Mouse (Mus musculus): ENCODE data around the gene Dock10.

Gene Dock10

DNA sequence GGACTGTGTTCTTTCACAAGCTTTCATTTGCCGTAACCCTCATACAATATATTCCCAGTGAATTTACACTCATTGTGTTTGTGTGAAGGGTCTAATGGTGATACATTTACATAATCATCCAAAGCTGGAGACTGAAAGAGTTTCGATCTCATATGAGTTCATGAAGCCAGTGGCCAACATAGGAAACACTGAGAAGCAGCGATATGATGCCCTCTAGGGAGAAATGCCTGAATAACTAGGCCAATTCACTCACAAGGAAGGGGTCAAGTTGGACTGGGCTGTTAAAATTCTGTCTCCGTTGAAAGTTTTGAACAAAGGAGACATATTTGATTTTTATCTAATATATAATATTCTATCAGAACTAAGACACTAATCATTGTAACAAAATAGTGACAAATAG lies 30.9 kb downstream of the Dock10 start:
- no peak for DNase-seq

DNA sequence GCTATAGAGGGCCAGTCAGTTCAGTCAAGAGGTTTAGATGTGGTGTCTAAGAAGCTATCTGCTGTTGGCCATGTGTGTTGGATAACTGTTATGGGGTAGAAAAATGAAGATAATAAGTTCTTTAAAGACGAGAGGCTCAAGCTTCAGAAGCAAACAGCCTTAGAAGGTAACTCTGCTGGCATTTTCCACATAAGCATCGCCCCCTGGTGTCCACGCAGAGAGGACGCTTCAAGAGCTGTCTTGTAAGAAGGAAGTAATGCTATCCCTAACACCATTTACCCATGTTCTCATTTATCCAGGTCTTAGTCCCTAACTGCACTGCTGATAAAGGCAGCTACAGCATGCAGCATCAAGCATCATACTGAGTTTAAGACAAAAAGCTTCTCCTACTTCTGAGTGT lies 35.7 kb downstream of the Dock10 start:
- DNase-seq: peak; percentile 90

DNA sequence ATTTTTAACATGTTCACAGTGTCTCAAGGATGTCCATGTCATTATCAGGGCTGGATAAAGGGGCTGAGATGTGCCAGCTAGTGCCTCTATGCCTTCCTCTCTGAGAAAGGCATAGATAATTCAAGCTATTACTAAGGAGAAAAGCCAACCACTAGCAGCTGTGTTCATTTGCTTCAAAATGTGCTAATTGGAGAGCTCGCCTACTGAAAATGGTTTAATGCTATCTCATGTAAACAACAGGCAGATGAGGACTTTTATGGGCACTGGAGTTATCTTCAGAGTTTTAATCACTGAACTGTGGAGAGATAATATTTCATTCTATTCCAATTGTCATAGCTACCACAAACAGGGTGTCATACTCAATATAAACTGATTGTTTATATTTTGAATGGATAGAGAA lies 36.3 kb downstream of the Dock10 start:
- no peak for DNase-seq

DNA sequence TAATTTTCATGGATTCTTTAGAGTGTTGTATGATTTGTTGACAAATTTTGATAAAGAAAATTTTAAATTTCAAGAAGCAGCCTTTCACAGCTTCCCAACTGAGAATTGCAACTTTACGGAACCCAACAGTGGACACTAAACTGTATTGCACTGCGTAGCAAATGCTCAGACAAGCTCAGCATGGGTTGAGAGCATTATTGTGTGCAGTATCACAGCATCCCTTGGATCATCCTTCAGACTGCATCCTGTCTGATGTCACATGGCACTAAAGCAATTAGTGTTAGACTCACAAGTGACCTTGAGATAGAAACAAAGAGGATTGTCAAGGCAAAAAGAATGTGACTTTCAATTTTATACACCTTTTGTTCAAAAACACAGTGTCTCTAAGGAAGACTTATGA lies 37.1 kb downstream of the Dock10 start:
- DNase-seq: peak; percentile 51

DNA sequence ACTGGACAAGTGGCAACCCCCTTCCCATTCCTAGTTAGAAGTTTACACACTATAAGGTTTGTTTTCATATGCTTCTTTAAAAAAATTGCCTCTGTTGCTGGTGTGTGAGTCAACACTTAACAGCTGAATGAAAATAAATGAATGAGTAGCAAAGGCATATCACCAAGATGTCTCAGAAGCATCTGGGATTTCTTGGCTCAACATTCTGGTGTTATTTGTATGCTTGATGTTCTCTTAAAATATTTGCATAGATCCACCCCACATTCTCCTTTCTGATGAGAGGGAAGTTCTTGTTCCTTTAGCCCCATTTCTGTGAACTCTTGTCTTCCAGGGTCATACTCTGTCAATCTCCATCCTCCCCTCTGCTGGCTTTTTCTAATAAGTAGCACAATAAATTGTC lies 38.2 kb downstream of the Dock10 start:
- peak; percentile 21 for DNase-seq

DNA sequence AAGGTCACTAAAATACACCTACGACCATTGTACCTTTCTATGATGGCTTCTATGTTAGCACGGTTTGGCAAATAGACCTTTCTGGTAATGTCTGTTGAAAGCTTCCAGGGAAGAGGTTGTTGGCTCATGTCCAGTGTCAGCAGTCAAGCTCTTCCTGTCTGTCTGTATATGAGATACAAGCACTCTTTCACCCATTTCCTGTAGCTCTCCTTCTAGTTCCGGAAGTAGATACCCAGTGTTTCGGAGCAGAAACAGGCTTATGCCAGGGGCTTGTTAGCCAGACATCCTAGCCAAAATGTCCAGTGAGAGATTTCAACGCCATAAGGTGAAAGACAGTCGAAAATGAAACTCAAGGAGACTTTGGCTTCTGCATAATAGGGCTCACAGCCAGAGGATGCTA lies 38.9 kb downstream of the Dock10 start:
- peak; percentile 85 for DNase-seq

DNA sequence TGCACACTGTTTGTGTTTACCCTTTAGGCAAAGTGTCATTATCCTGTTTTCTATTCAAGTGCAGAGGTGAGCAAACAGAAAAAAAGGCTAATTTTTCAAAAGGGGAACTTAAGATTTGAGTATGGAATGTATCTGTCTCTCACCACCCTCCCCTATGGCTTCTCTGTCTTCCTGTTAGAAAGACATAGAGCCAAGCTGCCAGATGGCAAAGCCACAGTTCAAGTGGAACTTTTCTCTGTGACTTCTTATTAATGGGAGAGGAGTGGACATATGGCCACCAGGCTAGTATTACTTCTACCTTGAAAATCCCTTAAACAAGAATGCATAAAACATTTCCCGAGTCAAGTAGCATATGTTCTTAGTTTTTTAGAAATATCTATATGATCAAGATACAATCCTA lies 39.7 kb downstream of the Dock10 start:
- DNase-seq: peak; percentile 63

DNA sequence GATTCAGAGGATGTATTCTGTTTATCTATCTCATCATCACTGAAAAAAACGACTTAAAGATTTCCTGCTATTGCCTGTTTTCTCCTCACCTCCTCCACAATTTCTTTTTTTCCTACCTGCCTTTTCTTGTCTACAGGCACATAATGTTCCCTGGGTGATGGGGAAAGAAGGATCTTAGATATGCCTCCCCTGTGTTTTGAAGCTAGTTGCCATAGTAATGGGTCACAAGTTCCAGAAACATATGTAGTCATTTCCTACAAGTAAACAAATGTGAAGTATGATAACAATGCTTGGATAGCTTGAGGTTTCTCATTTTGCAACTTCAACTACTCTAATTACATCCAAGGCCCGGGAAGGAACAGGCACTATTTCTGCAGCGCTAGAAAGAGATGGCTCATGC lies 42.4 kb downstream of the Dock10 start:
- peak; percentile 44 for DNase-seq

DNA sequence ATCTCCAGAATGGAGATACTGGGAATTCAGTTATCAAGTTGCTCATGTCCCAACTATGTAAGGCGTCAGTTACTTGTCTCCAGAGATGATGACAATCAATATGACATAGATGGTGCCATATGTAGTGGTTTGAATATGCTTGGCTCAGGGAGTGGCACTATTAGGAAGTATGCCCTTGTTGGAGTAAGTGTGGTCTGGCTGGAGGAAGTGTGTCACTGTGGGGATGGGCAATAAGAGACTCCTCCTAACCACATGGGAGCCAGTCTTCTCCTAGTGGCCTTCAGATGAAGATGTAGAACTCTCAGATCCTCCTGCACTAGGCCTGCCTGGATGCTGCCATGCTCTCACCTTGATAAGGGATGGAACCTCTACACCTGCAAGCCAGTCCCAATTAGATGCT lies 44.4 kb downstream of the Dock10 start:
- DNase-seq: peak; percentile 52

DNA sequence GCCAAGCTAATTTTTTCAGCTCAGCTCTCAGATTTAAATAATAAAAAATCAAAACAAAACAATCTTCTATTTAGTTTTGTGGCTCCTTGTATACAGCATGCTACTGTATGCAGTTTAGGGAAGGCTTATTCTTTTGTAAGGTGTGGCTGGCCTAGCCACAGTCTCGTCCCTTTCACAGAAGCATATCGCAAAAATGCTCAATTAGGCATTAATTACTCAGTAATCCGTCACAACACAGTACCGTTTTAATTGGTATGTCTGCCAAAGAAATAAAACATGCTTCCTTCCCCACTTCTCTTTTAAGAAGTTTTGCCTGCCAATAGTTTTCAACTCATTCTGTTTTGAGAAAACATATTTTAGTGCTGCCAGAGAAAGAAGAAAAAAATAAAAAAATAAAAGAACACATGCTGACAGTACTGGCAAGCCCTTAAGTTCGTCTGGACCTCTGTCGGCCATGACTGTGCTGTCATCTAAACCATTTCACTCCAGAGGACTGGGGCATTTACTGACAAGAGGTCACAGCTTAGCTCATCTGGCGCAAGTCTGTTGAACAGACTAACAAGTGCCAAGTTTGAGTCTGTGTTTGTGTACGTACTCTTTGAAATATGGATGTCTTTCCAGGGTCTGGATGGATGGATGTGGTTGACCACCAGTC lies 47.6 kb downstream of the Dock10 start:
- peak; percentile 88 for DNase-seq

DNA sequence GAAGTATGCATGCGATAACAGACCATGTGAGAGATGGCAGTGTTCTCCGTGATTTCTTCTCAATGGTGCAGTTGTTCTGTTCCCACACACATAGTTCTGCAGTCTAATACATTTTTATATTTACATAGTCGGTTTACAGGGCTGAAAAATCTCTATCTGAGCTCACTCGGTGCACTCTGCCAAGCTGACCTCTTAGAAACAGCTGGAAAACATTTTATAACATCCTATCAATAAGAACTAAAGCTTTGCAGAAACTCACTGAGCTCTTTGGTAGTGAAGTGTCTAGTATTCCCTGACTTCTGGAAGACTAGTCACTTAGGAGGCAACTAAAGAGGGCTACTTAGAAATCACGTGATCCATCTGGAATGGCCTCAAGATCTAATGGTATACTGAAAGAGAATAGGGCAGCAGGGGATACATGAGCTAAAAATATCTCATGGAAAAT lies 48.2 kb downstream of the Dock10 start:
- peak; percentile 83 for DNase-seq

DNA sequence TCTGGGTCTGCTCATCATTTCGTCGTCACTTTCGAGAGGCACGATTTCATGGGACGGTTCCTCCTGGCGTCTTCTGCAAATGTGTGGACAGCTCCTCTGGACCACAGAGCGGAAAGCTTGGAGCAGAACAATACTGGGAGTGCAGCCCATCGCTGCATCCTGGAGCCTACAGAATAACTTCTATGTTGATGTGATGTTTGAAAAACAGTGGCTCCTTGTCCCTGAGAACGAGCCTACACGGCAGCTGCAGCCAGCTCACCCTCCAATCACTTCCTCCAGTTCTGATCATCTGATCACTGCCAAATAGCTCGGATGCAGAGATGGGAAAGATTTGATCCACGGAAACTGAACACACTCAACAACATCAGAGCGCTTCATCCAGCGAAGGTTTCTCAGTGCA lies 49.0 kb downstream of the Dock10 start:
- DNase-seq: peak; percentile 95

DNA sequence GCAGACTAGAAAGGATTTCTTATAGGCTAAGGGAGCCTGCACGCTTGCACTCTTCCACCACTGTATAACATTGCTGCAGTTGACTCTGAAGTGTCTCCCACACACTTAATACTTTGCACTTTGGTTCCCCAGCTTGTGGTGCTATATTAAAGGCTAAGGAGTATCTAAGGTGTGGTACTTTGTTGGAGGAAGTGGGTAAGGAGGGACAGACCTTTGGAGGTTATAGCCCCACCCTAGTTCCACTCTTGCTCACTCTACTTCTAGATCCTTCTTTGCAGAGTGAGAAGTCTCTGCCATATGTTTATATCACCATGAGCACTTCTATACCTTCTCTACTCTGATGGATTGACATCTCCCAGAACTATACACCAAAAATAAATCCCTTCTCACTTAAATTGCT lies 55.0 kb downstream of the Dock10 start:
- DNase-seq: no peak

DNA sequence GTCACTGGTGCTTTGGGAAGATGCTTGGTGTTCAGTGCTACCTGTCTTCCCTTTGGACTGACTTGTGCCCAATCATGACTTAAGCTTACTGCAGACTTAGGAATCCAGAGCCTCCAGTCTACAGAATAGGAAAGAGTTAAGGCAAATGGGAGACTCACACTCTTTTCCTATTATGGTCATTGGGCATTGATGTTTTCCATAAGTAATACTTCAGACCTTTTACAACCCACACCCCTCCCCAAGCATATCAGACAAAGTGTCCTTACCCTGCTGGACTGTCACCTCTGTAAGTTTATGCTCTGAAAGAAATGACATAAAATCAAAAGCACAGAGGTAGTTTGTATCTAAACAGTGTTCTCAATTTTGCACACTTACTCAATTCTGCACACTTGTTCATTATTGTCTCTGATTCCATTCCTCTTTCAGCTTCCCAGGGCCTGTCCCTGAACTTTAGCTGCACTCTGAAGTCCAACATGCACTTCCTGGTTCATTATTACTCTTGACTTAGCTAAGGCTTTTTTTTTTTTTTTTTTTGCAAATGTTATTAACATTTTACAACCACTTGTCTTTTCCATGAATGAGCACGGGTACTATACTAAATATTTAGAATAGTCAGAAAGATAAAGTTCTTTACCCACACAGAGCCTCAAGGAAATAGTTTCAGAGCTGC lies 82.2 kb downstream of the Dock10 start:
- no peak for DNase-seq

DNA sequence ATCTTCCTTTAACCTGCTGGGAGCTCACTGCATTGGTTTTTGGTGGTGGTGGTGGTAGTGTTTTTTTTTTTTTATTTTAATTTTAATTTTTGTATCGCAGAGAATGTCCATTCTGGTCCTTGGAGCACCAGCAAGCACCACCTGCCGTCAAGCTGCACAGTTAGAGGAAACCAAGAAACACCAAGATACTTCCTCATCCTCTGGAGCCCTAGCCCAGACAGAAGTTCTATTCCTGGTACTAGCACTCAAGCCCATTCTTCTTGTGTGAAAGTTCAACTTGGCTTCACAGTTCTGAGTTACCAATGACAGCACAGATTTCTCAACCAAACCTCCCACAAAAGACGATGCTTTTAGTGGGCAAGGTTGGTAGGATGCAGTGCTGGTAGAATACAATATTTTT lies 86.6 kb downstream of the Dock10 start:
- no peak for DNase-seq

DNA sequence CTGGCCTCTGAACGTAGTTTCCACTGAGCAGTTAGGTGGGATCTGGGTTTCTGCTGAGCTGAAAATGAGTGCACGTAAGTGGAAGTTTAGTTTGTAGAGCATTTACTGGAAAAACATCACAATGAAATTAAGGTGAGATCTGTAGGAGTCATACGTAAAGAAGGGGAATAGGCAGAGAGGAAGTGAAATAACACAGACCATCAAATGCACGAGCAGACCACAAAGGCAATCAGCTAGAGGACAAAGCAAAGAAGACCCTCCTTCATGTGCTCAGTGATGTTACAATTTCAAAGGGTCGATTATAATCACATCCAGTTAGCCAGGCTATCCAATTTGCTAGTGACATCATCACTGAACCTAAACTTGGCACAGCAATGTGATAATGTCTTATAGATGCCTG lies 87.3 kb downstream of the Dock10 start:
- DNase-seq: no peak

DNA sequence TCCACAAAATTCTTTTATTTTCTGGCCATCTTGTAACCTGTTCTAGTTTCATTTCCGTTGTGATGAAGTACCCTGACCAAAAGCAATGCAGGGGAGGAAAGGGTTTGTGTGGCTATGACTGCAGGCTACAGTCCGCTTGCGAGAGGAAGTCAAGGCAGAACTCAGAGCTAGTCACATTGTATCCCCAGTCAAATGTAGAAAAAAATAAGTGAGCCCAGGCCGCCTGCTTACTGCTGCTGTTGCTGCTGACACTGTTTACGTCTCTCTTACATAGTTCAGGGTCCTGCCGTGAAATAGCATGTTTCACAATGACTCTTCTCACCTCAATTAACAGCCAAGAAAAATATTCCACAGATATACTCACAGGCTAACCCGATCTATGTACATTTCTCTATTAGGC lies 87.9 kb downstream of the Dock10 start:
- DNase-seq: no peak

DNA sequence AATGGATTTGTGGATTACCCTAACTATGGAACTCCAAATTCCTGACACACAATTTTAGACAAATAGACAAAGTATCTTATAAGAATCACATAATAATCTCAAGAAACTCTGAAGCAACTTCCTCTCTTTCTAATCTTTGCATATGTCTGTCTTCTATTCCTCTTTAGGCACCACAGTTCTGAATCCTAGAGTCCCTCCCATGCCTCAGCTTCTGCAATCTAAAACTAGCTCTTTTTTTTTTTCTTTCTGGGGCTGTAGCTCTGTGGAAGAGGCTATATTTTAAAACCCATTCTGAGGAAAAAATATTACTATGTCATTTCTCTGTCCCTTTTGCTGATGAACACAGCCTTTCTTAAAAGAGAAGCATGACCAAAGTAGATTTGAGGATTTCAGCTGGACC lies 92.6 kb downstream of the Dock10 start:
- DNase-seq: no peak

DNA sequence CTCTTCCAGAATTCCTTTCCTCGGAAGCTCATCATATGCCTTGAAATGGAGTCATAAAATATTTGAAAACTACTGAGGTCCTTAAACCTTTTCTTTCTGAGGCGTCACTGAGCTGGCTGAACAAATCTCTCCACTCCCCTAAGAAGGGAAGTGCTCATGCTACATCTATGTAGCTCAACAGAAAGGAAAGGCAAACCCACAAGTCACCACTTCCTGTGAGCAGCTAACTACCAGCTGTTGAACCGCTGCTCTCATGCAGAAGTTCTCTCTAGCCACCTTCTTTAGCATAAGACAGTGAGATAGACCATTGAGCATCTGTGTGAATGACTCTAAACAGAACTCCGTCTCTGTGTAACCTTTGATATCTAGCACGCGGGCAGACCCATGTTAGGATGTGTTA lies 93.2 kb downstream of the Dock10 start:
- peak; percentile 96 for DNase-seq

DNA sequence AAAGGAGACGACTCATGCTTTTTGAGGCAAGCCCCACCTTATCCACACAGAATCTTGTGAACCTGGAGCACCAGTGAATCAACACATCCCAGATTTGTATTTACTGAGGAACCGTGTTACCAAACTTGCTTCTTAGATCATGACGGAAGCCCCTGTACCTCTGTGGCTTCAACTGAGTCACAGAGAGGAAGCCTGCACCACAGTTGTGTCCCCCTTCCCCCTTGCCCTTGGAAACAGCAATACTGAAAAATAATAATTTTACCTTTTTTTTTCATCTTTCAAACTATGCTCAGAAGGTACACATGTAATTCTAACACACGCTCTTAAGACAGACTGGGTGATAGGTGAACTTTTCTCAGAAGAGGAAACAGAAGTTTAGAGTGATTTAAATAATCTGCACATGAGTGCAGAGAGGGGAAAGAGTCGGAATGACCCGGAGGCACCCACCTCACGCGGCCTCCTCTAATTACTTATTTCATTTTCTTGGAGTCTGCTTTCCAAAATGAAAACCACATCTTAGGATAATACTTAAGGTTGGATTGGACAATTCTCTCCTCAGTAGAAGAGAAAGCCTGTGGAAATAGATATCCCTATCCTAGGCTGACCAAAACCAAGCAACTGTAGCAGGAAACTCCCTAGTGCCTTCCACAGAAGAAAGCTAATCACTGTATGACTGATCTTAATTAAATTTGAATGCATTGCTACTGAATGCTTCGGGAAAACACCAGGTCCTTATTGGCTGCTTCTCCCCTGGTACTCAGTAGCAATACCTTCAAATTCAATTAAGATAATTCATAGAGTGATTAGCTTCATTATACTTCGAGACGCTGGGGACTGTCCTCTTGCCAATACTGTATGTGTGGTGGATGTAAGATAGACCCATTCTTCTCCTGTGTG lies 96.6 kb downstream of the Dock10 start:
- no peak for DNase-seq

DNA sequence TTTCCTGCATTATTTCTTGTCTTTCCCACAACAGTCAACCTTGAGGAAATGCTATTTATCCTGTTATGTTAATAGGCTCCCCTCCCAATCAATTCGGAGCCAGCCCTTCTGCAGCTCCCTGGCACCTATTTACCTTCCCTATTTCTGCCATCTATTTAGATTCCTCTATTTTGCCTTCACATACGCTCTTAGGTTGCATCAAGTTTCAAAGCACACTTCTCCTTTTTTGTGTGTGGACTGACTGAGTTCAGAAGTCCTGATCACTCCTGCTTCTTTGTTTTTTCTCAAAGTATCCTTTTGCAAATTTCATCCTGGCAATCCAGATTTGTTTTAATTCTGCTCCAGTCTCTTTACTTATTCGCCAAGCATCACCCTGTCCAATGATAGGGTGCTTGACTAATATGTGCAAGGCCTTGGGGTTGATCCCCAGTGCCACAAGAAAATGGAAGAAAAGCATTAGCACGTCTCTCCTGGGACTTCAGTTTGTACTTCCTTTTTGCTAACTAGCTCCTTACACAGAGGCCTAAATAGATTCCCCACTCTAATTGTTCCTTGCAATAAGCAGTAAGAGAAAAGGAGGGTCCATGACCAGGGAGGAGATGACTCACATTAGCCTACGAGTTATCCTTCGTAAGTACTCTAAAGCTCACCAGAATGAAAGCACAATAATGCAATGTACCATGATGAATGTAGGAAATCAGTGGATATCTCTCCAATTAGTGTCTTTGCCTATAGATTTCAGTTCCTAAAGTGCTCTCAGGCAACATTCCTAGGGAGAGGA lies 98.7 kb downstream of the Dock10 start:
- no peak for DNase-seq

DNA sequence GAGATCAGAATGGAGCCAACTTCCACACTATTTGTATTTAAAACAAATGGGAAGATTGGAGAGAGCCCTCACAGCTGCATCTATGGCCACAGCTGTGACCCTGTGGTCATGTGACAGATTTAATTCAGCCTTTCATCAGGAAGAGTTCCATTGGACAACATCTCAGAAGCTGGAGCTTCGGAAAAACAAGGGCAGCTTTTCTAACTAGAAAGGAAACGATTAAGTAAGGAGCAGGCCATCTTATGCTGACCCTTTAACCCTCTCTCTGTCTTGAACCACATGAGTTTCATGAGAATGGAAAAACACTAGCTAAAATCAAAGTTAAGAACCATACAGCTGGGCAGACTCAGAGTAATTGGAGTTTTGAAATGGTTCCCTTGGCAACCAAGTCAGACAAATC lies 101.9 kb downstream of the Dock10 start:
- peak; percentile 93 for DNase-seq

DNA sequence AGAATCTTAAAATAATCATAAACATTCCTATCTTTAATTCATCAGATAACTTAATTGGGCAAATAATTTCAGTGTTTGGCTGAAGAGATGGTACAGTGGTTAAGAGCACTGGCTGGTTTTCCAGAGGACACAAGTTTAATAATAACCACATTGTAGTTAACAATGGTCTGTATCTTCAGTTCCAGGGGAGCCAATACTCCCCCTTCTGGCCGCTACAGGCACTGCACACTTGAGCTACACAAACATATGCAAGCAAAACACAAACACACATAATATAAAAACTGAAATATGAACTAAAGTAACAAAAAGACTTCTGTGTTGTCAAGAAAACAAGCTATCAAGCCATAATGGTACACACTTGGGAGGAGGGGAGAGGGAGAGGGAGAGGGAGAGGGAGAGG lies 102.5 kb downstream of the Dock10 start:
- DNase-seq: no peak

Measured in heart, adult 11 months (tissue).